Mouse (Mus musculus) embryonic fibroblast, embryonic 13.5 days (primary cell): ENCODE measurements around the gene Pithd1.

Experiments used
- CTCF ChIP-seq: IDR thresholded peaks from 2 replicates; pipeline ENCODE4 v1.5.1; 2011; ENCODE audit warnings: mild to moderate bottlenecking, control low read depth, low read length, moderate library complexity, borderline replicate concordance; ENCODE audit not compliant: insufficient read depth
- POLR2A ChIP-seq: IDR thresholded peaks from 2 replicates; pipeline ENCODE4 v1.6.1; 2011; ENCODE audit warnings: low read depth, mild to moderate bottlenecking, control low read depth, low read length, moderate library complexity

- TF ChIP-seq CTCF (no peak), POLR2A (no peak)
Observed at GRCm38 (mm10) chr4:136027416-136028131, 40.5 kb upstream of the Pithd1 start.
